17 mouse cellular contexts compared by ENCODE assay signal in genomic region chr11:108901670-108902069, GRCm38 (mm10). TPM values are rescaled to one million over a fixed set of nuclear protein-coding genes. Genes with fewer than 3 reads are reported as not detected.
DNase-seq lines count a peak whose midpoint lies in the region; ATAC-seq and TF ChIP-seq lines count a peak whose summit lies in the region.
"Had no signal": no experiment of that assay in that cellular context is flagged by ENCODE, and none has a peak within 500 bp of the region (broad histone marks: within the 10 kb centered on the region; RNA-seq: fewer than 3 reads in every experiment).

No protein-coding gene starts in this region.

- 0 out of 2 replicates have a peak overlapping the region, but pooled peaks have one; percentile 18 for H3K27ac ChIP-seq in hindbrain, embryonic 15.5 days (replicated peaks)
- H3K27ac ChIP-seq in hindbrain, embryonic 10.5 days, result no peak overlapping the region
- H3K27ac ChIP-seq in midbrain, postnatal 0 days (ENCODE audit: low read depth, low read length), result no peak overlapping the region
- H3K27ac ChIP-seq in midbrain, embryonic 15.5 days, result no peak overlapping the region
- peak overlapping the region; percentile 90 for H3K27ac ChIP-seq in embryonic facial prominence, embryonic 15.5 days (replicated peaks)
- H3K27ac ChIP-seq: limb, embryonic 12.5 days; liver, embryonic 14.5 days; midbrain, embryonic 12.5 days had no signal

- no peaks in the 10 kb centered on the region for H3K9me3 ChIP-seq in hindbrain, embryonic 15.5 days
- no peaks in the 10 kb centered on the region for H3K9me3 ChIP-seq in hindbrain, embryonic 10.5 days
- H3K9me3 ChIP-seq in midbrain, postnatal 0 days (ENCODE audit: low read length), result no peaks in the 10 kb centered on the region
- H3K9me3 ChIP-seq in midbrain, embryonic 15.5 days, result no peaks in the 10 kb centered on the region
- H3K9me3 ChIP-seq in embryonic facial prominence, embryonic 15.5 days (replicated peaks), result no peaks in the 10 kb centered on the region
- H3K9me3 ChIP-seq: limb, embryonic 12.5 days; midbrain, embryonic 12.5 days had no signal

- TF ChIP-seq CTCF in midbrain, postnatal 0 days (IDR thresholded peaks at IDR 0.05), result no peak

- H3K9ac ChIP-seq in hindbrain, embryonic 15.5 days, result no peak overlapping the region
- H3K9ac ChIP-seq in midbrain, postnatal 0 days (replicated peaks; ENCODE audit: low read length, poor library complexity, severe bottlenecking), result no peak overlapping the region
- no peak overlapping the region for H3K9ac ChIP-seq in midbrain, embryonic 15.5 days
- no peak overlapping the region for H3K9ac ChIP-seq in embryonic facial prominence, embryonic 15.5 days
- H3K9ac ChIP-seq: limb, embryonic 12.5 days; liver, embryonic 14.5 days; midbrain, embryonic 12.5 days had no signal

- peak; percentile 55 to 74 for DNase-seq in cerebellum, postnatal 14 days
- DNase-seq in hindbrain, embryonic 10.5 days (ENCODE audit: low spot score), result no peak
- DNase-seq in midbrain, postnatal 0 days (ENCODE audit: low spot score), result peak; percentile 65
- DNase-seq in urinary bladder, adult 18-20 months (ENCODE audit: low spot score in 2 of 2), result no peak
- DNase-seq: adrenal gland, postnatal 25 days; heart, postnatal 14 days; kidney, adult 8-10 months; kidney, postnatal 36 days; thymus, postnatal 25 days had no signal

- no peak overlapping the region for H3K4me3 ChIP-seq in hindbrain, embryonic 15.5 days
- H3K4me3 ChIP-seq in hindbrain, embryonic 10.5 days, result no peak overlapping the region
- H3K4me3 ChIP-seq in midbrain, postnatal 0 days (ENCODE audit: low read depth, low read length), result no peak overlapping the region
- no peak overlapping the region for H3K4me3 ChIP-seq in midbrain, embryonic 15.5 days
- no peak overlapping the region for H3K4me3 ChIP-seq in embryonic facial prominence, embryonic 15.5 days (replicated peaks)
- H3K4me3 ChIP-seq: limb, embryonic 12.5 days; midbrain, embryonic 12.5 days had no signal

- no peak for ATAC-seq in cerebellum, adult (ENCODE audit: insufficient number of reproducible peaks, low FRiP score, low TSS enrichment)
- ATAC-seq in hindbrain, embryonic 15.5 days (ENCODE audit: low FRiP score, low read depth), result no peak
- ATAC-seq in midbrain, postnatal 0 days (ENCODE audit: low FRiP score), result no peak
- ATAC-seq in midbrain, embryonic 15.5 days (replicated peaks), result no peak
- ATAC-seq in embryonic facial prominence, embryonic 15.5 days (ENCODE audit: insufficient number of reproducible peaks, low FRiP score, low TSS enrichment, low read depth), result no peak

- no peak overlapping the region for H3K4me2 ChIP-seq in hindbrain, embryonic 15.5 days
- no peak overlapping the region for H3K4me2 ChIP-seq in midbrain, postnatal 0 days (ENCODE audit: low read depth, low read length, poor library complexity, severe bottlenecking)
- H3K4me2 ChIP-seq in midbrain, embryonic 15.5 days, result no peak overlapping the region
- no peak overlapping the region for H3K4me2 ChIP-seq in embryonic facial prominence, embryonic 15.5 days (replicated peaks)
- H3K4me2 ChIP-seq: heart, embryonic 11.5 days; limb, embryonic 12.5 days; midbrain, embryonic 12.5 days had no signal

- H3K36me3 ChIP-seq in hindbrain, embryonic 15.5 days, result no peaks in the 10 kb centered on the region
- H3K36me3 ChIP-seq in hindbrain, embryonic 10.5 days, result no peaks in the 10 kb centered on the region
- H3K36me3 ChIP-seq in midbrain, postnatal 0 days (ENCODE audit: insufficient read depth, low read length), result no peaks in the 10 kb centered on the region
- H3K36me3 ChIP-seq in midbrain, embryonic 15.5 days (replicated peaks), result no peaks in the 10 kb centered on the region
- no peaks in the 10 kb centered on the region for H3K36me3 ChIP-seq in embryonic facial prominence, embryonic 15.5 days
- H3K36me3 ChIP-seq: limb, embryonic 12.5 days; midbrain, embryonic 12.5 days had no signal

- WGBS in hindbrain, embryonic 15.5 days, result 61% methylated on average over 7 of the region's 7 CpGs
- 71% methylated on average over 7 of the region's 7 CpGs for WGBS in hindbrain, embryonic 10.5 days
- 59% methylated on average over 7 of the region's 7 CpGs for WGBS in midbrain, postnatal 0 days
- 61% methylated on average over 7 of the region's 7 CpGs for WGBS in midbrain, embryonic 15.5 days
- 59% methylated on average over 7 of the region's 7 CpGs for WGBS in embryonic facial prominence, embryonic 15.5 days

- H3K4me1 ChIP-seq in hindbrain, embryonic 15.5 days (replicated peaks), result peaks cover 8% of the 10 kb centered on the region; the same call in 1 of the 2 replicates
- peaks cover 31% of the 10 kb centered on the region for H3K4me1 ChIP-seq in hindbrain, embryonic 10.5 days (replicated peaks)
- H3K4me1 ChIP-seq in midbrain, postnatal 0 days (ENCODE audit: insufficient read depth, low read length), result no peaks in the 10 kb centered on the region
- H3K4me1 ChIP-seq in midbrain, embryonic 15.5 days, result 0 out of 2 replicates have a peak, but pooled peaks cover 10% of the 10 kb centered on the region
- peaks cover 32% of the 10 kb centered on the region for H3K4me1 ChIP-seq in embryonic facial prominence, embryonic 15.5 days

- H3K27me3 ChIP-seq in hindbrain, embryonic 15.5 days, result no peaks in the 10 kb centered on the region
- H3K27me3 ChIP-seq in hindbrain, embryonic 10.5 days (ENCODE audit: insufficient read depth, poor library complexity, severe bottlenecking), result peaks cover 22% of the 10 kb centered on the region
- no peaks in the 10 kb centered on the region for H3K27me3 ChIP-seq in midbrain, postnatal 0 days (ENCODE audit: insufficient read depth, low read length)
- no peaks in the 10 kb centered on the region for H3K27me3 ChIP-seq in midbrain, embryonic 15.5 days (replicated peaks)
- H3K27me3 ChIP-seq in embryonic facial prominence, embryonic 15.5 days, result no peaks in the 10 kb centered on the region
- H3K27me3 ChIP-seq: limb, embryonic 12.5 days had no signal

RNA-seq across cellular contexts. Expression of gene Axin2, which starts 18.5 kb away (rescaled TPM):
- 8.9 and 9.2 TPM in 2 replicates for polyA plus RNA-seq in hindbrain, embryonic 15.5 days (2015; fragmentation: Nextera tagmentation; extraction: Ambion mirVana)
- polyA plus RNA-seq in hindbrain, embryonic 10.5 days (2016; fragmentation: Nextera tagmentation; extraction: Ambion mirVana), result 18.0 and 19.8 TPM in 2 replicates
- total RNA-seq in midbrain, postnatal 0 days (2014; rRNA removed), result 38.0 and 55.2 TPM in 2 replicates
- 7.5 and 9.7 TPM in 2 replicates for polyA plus RNA-seq in midbrain, postnatal 0 days (2015; fragmentation: Nextera tagmentation; extraction: Ambion mirVana)
- polyA plus RNA-seq in midbrain, embryonic 15.5 days (2015; fragmentation: Nextera tagmentation; extraction: Ambion mirVana), result 13.2 and 13.5 TPM in 2 replicates
- 12.5 and 14.5 TPM in 2 replicates for polyA plus RNA-seq in embryonic facial prominence, embryonic 15.5 days (2015; fragmentation: Nextera tagmentation; extraction: Ambion mirVana)

Comparison
In these comparisons a context has a peak if more than half of its experiments do, and no peak if none do; other contexts are left out.
1. H3K27ac ChIP-seq: peak in hindbrain, embryonic 15.5 days (single experiment) and embryonic facial prominence, embryonic 15.5 days (single experiment); none in hindbrain, embryonic 10.5 days (single experiment), midbrain, postnatal 0 days (single experiment) and midbrain, embryonic 15.5 days (single experiment).
2. DNase-seq: peak in cerebellum, postnatal 14 days (2 of 2) and midbrain, postnatal 0 days (single experiment); none in hindbrain, embryonic 10.5 days (single experiment) and urinary bladder, adult 18-20 months (0 of 2).